Mouse (Mus musculus) midbrain, embryonic 10.5 days (tissue): ENCODE measurements around the gene Zfp345. TPM values are rescaled to one million over a fixed set of nuclear protein-coding genes. Genes with fewer than 3 reads are reported as not detected.
"Not testable (repeated sequence)": the region's sequence is repeated elsewhere in the genome, so short reads cannot be mapped to it uniquely, and the experiment has no call there.

Experiments used
- DNase-seq: peaks from one replicate; pipeline ENCODE4 v3.0.0-alpha.2; 2017; ENCODE audit warnings: low spot score
- H3K27ac ChIP-seq: fragments of 300-500 bp; sonication (generic); replicated peaks from 2 replicates; pipeline ENCODE4 v1.5.1; 2016; ENCODE audit warnings: mild to moderate bottlenecking
- H3K27me3 ChIP-seq: fragments of 300-500 bp; sonication (generic); 2 replicates; pipeline ENCODE4 v1.6.1; 2016; ENCODE audit warnings: low read depth, mild to moderate bottlenecking; ENCODE audit not compliant: poor library complexity, severe bottlenecking
- H3K36me3 ChIP-seq: fragments of 300-500 bp; sonication (generic); 2 replicates; pipeline ENCODE4 v1.6.1; 2016; ENCODE audit warnings: mild to moderate bottlenecking, moderate library complexity
- H3K4me1 ChIP-seq: fragments of 300-500 bp; sonication (generic); 2 replicates; pipeline ENCODE4 v1.6.1; 2016
- H3K4me3 ChIP-seq: fragments of 300-500 bp; sonication (generic); 2 replicates; pipeline ENCODE4 v1.5.1; 2016; ENCODE audit warnings: mild to moderate bottlenecking, moderate library complexity
- H3K9me3 ChIP-seq: fragments of 300-500 bp; sonication (generic); replicated peaks from 2 replicates; pipeline ENCODE4 v1.6.1; 2016; ENCODE audit warnings: mild to moderate bottlenecking
- WGBS: fragments of 180-500 bp; shearing (Covaris S2); methylation state at CpG from one replicate; pipeline ENCODE4 v1.1.7; 2016; 5-methylcytosine and 5-hydroxymethylcytosine counted together
- polyA plus RNA-seq: library from polyadenylated mRNA; unstranded; fragments of >200 nt; fragmentation: Nextera tagmentation; extraction: Ambion mirVana; gene quantifications from 2 replicates; pipeline ENCODE4 v1.2.1, GENCODE M21; 2016

Gene Zfp345
- polyA plus RNA-seq = not detected in 2 replicates

DNA sequence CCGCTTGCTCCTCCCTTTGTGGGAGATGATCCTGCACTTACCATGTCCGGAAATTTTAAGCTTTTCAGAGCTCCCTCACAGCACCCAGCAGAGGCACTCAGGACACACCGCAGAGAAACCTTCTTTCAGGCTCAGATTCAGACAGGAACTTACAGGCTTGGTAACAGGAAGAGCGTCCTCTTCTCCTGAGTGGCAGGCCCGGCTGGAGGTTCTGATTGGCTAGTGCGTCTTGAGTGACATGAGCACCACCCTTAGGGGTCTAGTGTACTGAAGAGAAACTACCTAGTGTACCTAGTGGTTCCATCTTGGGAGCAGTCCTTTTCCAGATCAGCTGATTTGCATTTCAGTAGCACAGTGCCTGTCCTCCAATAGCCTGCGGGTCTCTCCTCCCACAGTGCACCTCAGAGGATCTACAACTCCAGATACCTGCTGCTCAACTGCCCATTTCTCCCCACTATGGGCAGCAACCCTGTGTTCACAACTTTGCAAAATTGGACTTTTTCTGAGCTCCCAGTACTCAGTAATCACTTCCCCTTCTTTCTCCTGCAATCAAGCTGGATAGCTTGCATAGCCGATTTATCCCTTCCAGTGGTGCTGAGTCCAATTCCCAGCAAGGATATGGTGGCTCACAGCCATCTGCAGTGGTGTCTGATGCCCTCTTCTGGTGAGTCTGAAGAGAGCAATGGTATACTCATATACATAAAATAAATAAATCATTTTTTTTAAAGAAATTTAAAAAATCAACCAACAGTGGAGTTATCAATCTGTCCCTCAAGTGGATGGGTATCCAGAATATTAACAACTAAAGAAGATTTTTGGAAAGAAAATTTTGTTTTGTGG, at the start of gene Zfp345:
TSS of gene Zfp345 (minus strand) at position 153 of the 840 bp plus-strand sequence.
- peaks cover 12% of the 10 kb centered on the region for H3K9me3 ChIP-seq
- H3K4me3 ChIP-seq, H3K36me3 ChIP-seq, H3K27ac ChIP-seq, H3K27me3 ChIP-seq, DNase-seq, H3K4me1 ChIP-seq: not testable (repeated sequence)
- 76% methylated on average over 8 of the region's 8 CpGs for WGBS

DNA sequence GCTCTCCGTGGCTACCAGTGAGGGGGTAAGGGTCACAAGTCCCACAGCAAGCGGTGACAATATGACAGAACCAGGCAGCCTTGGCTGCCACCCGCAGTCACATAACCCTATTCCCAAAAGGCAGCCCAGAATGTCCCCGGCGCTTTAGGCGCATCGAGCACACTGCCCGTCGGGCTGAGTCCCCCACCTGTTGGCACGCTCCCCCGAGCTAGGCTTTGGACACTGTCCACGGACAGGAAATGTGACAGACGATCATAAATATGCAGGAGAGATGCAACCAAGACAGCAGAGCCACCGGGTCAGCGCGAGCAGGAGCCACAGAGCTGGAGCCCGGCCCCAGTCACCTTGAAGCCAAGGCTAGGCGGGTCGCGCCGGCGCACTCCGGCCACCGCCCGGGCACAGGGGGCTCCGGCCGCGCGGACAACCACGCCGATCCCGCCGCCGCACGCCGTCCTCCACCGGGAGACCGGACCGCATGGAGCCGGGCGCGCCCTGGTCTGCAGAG, 40.9 kb upstream of the Zfp345 start:
- 3% methylated on average over 42 of the region's 42 CpGs for WGBS

DNA sequence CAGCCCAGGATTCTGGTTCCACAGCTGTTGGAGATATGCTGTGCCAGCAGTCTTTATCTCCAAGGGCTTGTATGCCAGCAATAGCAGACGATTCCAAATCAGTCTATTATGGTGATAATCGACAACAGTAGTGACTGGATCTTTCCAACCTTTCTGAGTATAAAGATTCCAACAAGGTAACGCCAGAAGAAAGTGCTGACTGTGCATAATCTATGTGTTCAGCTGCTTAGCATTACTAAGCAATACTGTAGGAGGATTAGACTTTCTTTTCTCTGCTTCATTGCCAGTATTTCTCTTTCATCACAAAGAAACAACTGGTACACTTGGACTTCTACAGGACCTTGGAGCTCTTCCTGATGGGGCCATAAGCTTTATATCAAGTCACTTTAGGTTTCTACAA, 27.9 kb upstream of the Zfp345 start:
- H3K27ac ChIP-seq = no peak overlapping the region
- no peaks in the 10 kb centered on the region for H3K36me3 ChIP-seq
- peaks cover 4% of the 10 kb centered on the region; the same call in 1 of the 2 replicates for H3K9me3 ChIP-seq
- H3K4me1 ChIP-seq = no peaks in the 10 kb centered on the region
- H3K4me3 ChIP-seq = no peak overlapping the region
- no peaks in the 10 kb centered on the region for H3K27me3 ChIP-seq
- 81% methylated on average over 3 of the region's 3 CpGs for WGBS
- no peak for DNase-seq

More for the DNA sequence above, 40.9 kb upstream of the Zfp345 start:
- Histone ChIP-seq H3K27ac (peak overlapping the region; percentile 43; the same call in 1 of the 2 replicates), H3K9me3 (no peaks in the 10 kb centered on the region), H3K4me1 (peaks cover 6% of the 10 kb centered on the region), H3K4me3 (peak overlapping the region; percentile 58), H3K27me3 (peaks cover 32% of the 10 kb centered on the region), H3K36me3 (no peaks in the 10 kb centered on the region)
- peak; percentile 49 for DNase-seq

DNA sequence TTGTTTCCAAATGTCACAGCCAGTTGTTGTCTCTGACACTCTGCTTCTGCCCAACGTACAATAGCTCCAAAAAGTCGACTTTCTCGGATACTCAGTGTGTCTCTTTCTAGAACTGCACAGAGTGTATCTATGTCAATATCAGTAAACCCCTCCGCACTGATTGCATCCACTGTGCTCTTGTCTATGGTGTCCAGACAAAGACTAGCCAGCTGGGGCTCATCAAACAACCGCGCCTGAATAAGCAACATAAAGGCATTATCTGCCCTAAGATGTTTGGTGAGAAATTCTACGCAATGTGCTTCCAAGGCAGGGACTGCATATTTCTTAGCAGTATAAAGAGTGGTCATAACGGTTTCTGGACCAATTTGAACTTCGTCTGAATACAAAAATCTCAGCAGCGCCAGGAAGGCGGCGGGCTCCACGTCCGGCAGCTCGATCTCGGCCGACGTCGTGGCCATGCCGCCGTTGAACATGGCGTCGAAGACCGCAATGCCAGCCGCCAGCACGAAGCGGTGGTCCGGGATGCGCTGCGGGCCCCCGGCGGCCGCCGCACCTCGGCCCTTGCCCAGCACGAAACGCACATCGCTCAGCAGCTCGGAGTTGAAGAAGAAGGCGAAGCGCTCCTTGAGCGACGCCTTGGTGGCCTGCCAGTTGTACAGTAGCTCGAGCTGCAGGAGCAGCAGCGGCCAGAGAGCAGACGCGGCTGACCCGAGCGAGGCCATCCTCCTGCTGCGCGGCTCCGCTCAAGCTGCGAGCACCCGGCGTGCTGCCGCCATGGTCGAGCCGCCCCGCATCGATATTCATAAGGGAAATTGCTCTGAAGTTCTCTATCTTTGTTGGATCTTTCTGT, 15.5 kb upstream of the Zfp345 start:
- H3K4me1 ChIP-seq, H3K27me3 ChIP-seq, H3K36me3 ChIP-seq, H3K27ac ChIP-seq, DNase-seq, H3K9me3 ChIP-seq: not testable (repeated sequence)
- peak overlapping the region; percentile 41 for H3K4me3 ChIP-seq
- WGBS = 50% methylated on average over 60 of the region's 60 CpGs

DNA sequence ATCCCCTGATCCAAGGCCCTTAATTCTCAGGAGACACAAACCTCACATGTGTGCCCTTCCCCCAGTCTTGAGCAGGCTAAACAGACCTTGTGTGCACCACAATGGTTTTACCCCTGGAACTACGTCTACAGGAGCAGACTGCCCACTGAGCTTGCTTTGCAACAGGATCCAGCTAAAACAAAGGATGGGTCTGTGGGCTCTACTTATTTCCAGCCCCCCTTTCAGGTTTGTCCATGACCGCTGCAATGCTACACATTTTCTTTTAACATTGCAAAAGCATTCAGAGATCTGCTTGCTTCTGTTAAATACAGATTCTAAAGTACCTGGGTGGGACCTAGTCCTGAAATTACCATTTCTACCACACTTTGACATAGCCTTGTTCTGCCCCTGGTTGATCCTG, 8.1 kb upstream of the Zfp345 start:
- WGBS = 67% methylated on average over 2 of the region's 2 CpGs

DNA sequence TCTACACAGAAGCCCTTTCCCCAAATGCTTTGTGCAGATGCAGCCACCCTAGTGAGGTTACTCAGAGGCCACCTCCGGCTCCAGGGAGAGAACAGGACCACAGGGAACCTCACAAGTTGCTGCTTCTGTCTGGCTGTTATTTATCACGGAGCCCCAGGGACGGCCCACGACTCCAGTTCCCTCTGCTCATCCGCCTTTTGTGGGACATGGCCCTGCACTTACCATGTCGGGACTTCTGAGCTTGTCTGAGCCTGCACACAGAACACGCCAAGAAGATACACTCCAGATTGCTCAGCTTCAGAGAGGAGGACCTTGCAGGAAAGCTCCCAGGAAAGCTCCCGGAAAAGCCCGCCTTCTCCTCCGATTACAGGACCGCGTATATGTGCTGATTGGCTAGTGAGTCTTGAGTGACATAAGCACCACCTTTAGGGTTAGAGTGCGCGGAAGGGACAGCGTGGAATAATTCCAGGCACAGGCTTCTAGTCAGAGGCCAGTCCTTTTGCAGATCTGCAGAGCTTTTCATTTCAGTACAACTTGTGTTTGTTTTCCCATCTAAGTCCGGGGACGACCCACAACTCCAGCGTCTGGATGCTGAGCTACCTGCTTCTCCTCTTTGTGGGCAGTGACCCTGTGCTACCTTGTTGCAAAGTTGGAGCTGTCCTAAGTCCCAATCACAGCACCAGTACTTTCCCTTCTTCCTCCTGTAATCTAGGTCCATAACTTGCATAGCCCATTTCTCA, 33.5 kb downstream of the Zfp345 start, which contains the start of gene Zfp442:
TSS of gene Zfp442 (minus strand) at position 307 of the 740 bp plus-strand sequence.
- peak within 1 kb of the TSS; percentile 82 for H3K27ac ChIP-seq
- WGBS = under 1% methylated on average over 18 of the region's 18 CpGs

More for the DNA sequence above, 8.1 kb upstream of the Zfp345 start:
- H3K4me3 ChIP-seq = no peak overlapping the region
- no peaks in the 10 kb centered on the region for H3K27me3 ChIP-seq
- peaks cover 14% of the 10 kb centered on the region for H3K9me3 ChIP-seq
- H3K36me3 ChIP-seq = no peaks in the 10 kb centered on the region
- no peak for DNase-seq
- H3K27ac ChIP-seq = no peak overlapping the region
- no peaks in the 10 kb centered on the region for H3K4me1 ChIP-seq

DNA sequence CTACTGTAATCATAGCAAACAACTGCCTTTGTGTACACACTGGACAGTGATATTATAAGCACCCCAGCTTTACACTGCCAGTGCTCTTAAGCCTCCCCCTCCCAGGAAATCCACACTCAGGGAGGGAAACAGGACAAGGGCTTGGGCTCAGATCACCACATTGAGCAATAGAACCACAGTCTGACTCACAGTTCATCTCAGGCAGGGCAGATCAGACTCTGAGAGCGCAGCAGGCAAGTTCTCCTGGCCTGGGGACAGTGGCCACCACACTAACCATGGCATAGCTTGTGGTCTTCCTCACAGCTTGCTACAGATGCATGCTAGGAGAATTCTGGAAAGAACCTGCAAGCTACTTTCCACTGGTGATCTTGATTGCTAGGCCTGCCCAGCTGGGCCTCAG, 45.8 kb downstream of the Zfp345 start:
- 94% methylated on average over 1 of the region's 1 CpGs for WGBS
- H3K9me3 ChIP-seq = peaks cover 28% of the 10 kb centered on the region
- not testable (repeated sequence) for H3K27ac ChIP-seq, H3K4me1 ChIP-seq, H3K4me3 ChIP-seq, DNase-seq, H3K27me3 ChIP-seq
- peaks cover 34% of the 10 kb centered on the region for H3K36me3 ChIP-seq

More for the DNA sequence above, 33.5 kb downstream of the Zfp345 start, which contains the start of gene Zfp442:
- H3K4me1 ChIP-seq, H3K9me3 ChIP-seq, H3K36me3 ChIP-seq, H3K27me3 ChIP-seq: not testable (repeated sequence)
- DNase-seq = peak; percentile 72
- peak within 1 kb of the TSS; percentile 59 for H3K4me3 ChIP-seq

Other genes with a start within 250 kb of the Zfp345 start
- gene Gm21994, start 229.5 kb downstream of the Zfp345 start, polyA plus RNA-seq = 3.1 and 4.0 TPM in 2 replicates
- 0.05 TPM in 1 of 2 replicates, not detected in the other for gene Gm14124, start 227.6 kb downstream of the Zfp345 start, polyA plus RNA-seq
- gene Gm10130, start 161.4 kb downstream of the Zfp345 start, polyA plus RNA-seq = 1.7 and 2.8 TPM in 2 replicates
- 9.0 and 10.5 TPM in 2 replicates for gene 3300002I08Rik, start 122.3 kb downstream of the Zfp345 start, polyA plus RNA-seq
- gene Zfp442, start 33.6 kb downstream of the Zfp345 start, polyA plus RNA-seq = 10.4 and 11.2 TPM in 2 replicates
- 0.12 and 0.19 TPM in 2 replicates for gene Cst7, start 85.3 kb upstream of the Zfp345 start, polyA plus RNA-seq
- gene Apmap, start 123.5 kb upstream of the Zfp345 start, polyA plus RNA-seq = 35.6 and 38.6 TPM in 2 replicates
- gene Acss1, start 183.4 kb upstream of the Zfp345 start, polyA plus RNA-seq = 9.2 and 20.5 TPM in 2 replicates
- gene Vsx1, start 204.3 kb upstream of the Zfp345 start, polyA plus RNA-seq = 0.19 and 0.56 TPM in 2 replicates